In genomic region chr15:103371208-103371607, GRCm38 (mm10) we compare ENCODE assay signal across 16 mouse cellular contexts. TPM values are rescaled to one million over a fixed set of nuclear protein-coding genes. Genes with fewer than 3 reads are reported as not detected.
DNase-seq lines count a peak whose midpoint lies in the region; ATAC-seq and TF ChIP-seq lines count a peak whose summit lies in the region.
"Had no signal": no experiment of that assay in that cellular context is flagged by ENCODE, and none has a peak within 500 bp of the region (broad histone marks: within the 10 kb centered on the region; RNA-seq: fewer than 3 reads in every experiment).

No protein-coding gene starts in this region.

- no peak overlapping the region for H3K4me3 ChIP-seq in neural tube, embryonic 15.5 days (replicated peaks)
- no peak overlapping the region for H3K4me3 ChIP-seq in heart, embryonic 16.5 days (ENCODE audit: low read length)
- H3K4me3 ChIP-seq in left cerebral cortex, adult 2 months: no peak overlapping the region
- H3K4me3 ChIP-seq in liver, postnatal 0 days (ENCODE audit: low read depth, low read length): no peak overlapping the region
- H3K4me3 ChIP-seq: liver, embryonic 13.5 days had no signal

- H3K36me3 ChIP-seq in neural tube, embryonic 15.5 days: no peaks in the 10 kb centered on the region
- H3K36me3 ChIP-seq in heart, embryonic 16.5 days (ENCODE audit: control insufficient read depth, insufficient read depth): no peaks in the 10 kb centered on the region
- H3K36me3 ChIP-seq in liver, postnatal 0 days (replicated peaks; ENCODE audit: insufficient read depth, low read length): no peaks in the 10 kb centered on the region
- H3K36me3 ChIP-seq: liver, embryonic 13.5 days had no signal

- no peak overlapping the region for H3K9ac ChIP-seq in neural tube, embryonic 15.5 days (replicated peaks)
- H3K9ac ChIP-seq in heart, embryonic 16.5 days (ENCODE audit: low read length): no peak overlapping the region
- no peak overlapping the region for H3K9ac ChIP-seq in liver, postnatal 0 days (replicated peaks)
- H3K9ac ChIP-seq: liver, embryonic 13.5 days had no signal

- DNase-seq in embryo, embryonic 10 days (ENCODE audit: low spot score): peak; percentile 27
- DNase-seq in embryo, embryonic 9.5 days (ENCODE audit: extremely low spot score): no peak
- DNase-seq in neural tube, embryonic 10.5 days (ENCODE audit: extremely low spot score, low spot score): peak; percentile 41
- no peak for DNase-seq in spleen, postnatal 10 days (ENCODE audit: low spot score in 2 of 2)
- DNase-seq in left cerebral cortex, adult 2 months (ENCODE audit: extremely low spot score in 1 of 2, low spot score in 2 of 2): no peak
- DNase-seq in liver, postnatal 0 days: no peak
- DNase-seq: cerebellum, postnatal 14 days; liver, embryonic 13.5 days; thymus, postnatal 4 days had no signal

- TF ChIP-seq EP300 in liver, postnatal 0 days (IDR thresholded peaks at IDR 0.05; ENCODE audit: low read depth): no peak

- 41% methylated on average over 2 of the region's 2 CpGs for WGBS in neural tube, embryonic 15.5 days
- WGBS in heart, embryonic 16.5 days: 26% methylated on average over 2 of the region's 2 CpGs
- WGBS in liver, postnatal 0 days (ENCODE audit: insufficient replicate concordance): 36% methylated on average over 2 of the region's 2 CpGs

- intact Hi-C loops in left cerebral cortex, adult 2 months (cut with DNase I): no loop called here

- H3K4me2 ChIP-seq in neural tube, embryonic 15.5 days: no peak overlapping the region
- no peak overlapping the region for H3K4me2 ChIP-seq in heart, embryonic 16.5 days (ENCODE audit: low read depth, low read length)
- H3K4me2 ChIP-seq in liver, postnatal 0 days (ENCODE audit: low read depth, low read length): no peak overlapping the region
- H3K4me2 ChIP-seq: liver, embryonic 13.5 days had no signal

- peaks cover 9% of the 10 kb centered on the region for H3K4me1 ChIP-seq in neural tube, embryonic 15.5 days
- H3K4me1 ChIP-seq in heart, embryonic 16.5 days (ENCODE audit: control insufficient read depth, insufficient read depth, low read length): peaks cover 20% of the 10 kb centered on the region
- peaks cover 12% of the 10 kb centered on the region for H3K4me1 ChIP-seq in liver, postnatal 0 days (ENCODE audit: insufficient read depth)

- no peak overlapping the region for H3K27ac ChIP-seq in neural tube, embryonic 15.5 days (replicated peaks)
- H3K27ac ChIP-seq in heart, embryonic 16.5 days (ENCODE audit: low read length): peak overlapping the region; percentile 22
- no peak overlapping the region for H3K27ac ChIP-seq in left cerebral cortex, adult 2 months
- no peak overlapping the region for H3K27ac ChIP-seq in liver, postnatal 0 days (ENCODE audit: low read depth)
- H3K27ac ChIP-seq: liver, embryonic 13.5 days had no signal

- peaks cover 15% of the 10 kb centered on the region for H3K27me3 ChIP-seq in neural tube, embryonic 15.5 days (replicated peaks)
- no peaks in the 10 kb centered on the region for H3K27me3 ChIP-seq in heart, embryonic 16.5 days (ENCODE audit: control insufficient read depth, insufficient read depth, low read length)
- H3K27me3 ChIP-seq in liver, postnatal 0 days (ENCODE audit: insufficient read depth, low read length): no peaks in the 10 kb centered on the region

- TF ChIP-seq CTCF in left cerebral cortex, adult 2 months (IDR thresholded peaks at IDR 0.05): no peak
- no peak for TF ChIP-seq CTCF in liver, postnatal 0 days (IDR thresholded peaks at IDR 0.05; ENCODE audit: low read depth)

- no peak for ATAC-seq in neural tube, embryonic 15.5 days (ENCODE audit: low FRiP score)
- no peak for ATAC-seq in heart, embryonic 16.5 days (replicated peaks; ENCODE audit: extremely low read depth, insufficient read depth, low FRiP score)
- ATAC-seq in liver, postnatal 0 days: no peak
- ATAC-seq: activated CD4-positive, CD25-positive, alpha-beta regulatory T cell, adult 4 months had no signal

- H3K9me3 ChIP-seq in neural tube, embryonic 15.5 days (replicated peaks): no peaks in the 10 kb centered on the region
- H3K9me3 ChIP-seq in heart, embryonic 16.5 days (replicated peaks; ENCODE audit: control insufficient read depth, low read length): no peaks in the 10 kb centered on the region
- H3K9me3 ChIP-seq in liver, postnatal 0 days (ENCODE audit: low read length): no peaks in the 10 kb centered on the region
- H3K9me3 ChIP-seq: liver, embryonic 13.5 days; megakaryocyte, embryonic 14.5 days had no signal

RNA-seq across cellular contexts. Expression of gene Itga5, which starts 4.6 kb away (rescaled TPM):
- polyA plus RNA-seq in neural tube, embryonic 15.5 days (2015; fragmentation: Nextera tagmentation; extraction: Ambion mirVana): 7.2 and 12.7 TPM in 2 replicates
- polyA plus RNA-seq in heart, embryonic 16.5 days (2015; fragmentation: Nextera tagmentation; extraction: Ambion mirVana): 64.0 and 72.7 TPM in 2 replicates
- 1 to 10 TPM; 2.6 to 3.0 TPM for total RNA-seq in left cerebral cortex, adult 2 months (2021)
- polyA plus RNA-seq in liver, postnatal 0 days (2015; fragmentation: Nextera tagmentation; extraction: Ambion mirVana): 15.6 and 16.0 TPM in 2 replicates

RNA-seq across cellular contexts. Expression of gene Zfp385a, which starts 31.3 kb away (rescaled TPM):
- polyA plus RNA-seq in neural tube, embryonic 15.5 days (2015; fragmentation: Nextera tagmentation; extraction: Ambion mirVana): 18.6 and 19.9 TPM in 2 replicates
- 6.5 and 7.5 TPM in 2 replicates for polyA plus RNA-seq in heart, embryonic 16.5 days (2015; fragmentation: Nextera tagmentation; extraction: Ambion mirVana)
- total RNA-seq in left cerebral cortex, adult 2 months (2021): 10 to 100 TPM; 66.1 to 77.5 TPM
- polyA plus RNA-seq in liver, postnatal 0 days (2015; fragmentation: Nextera tagmentation; extraction: Ambion mirVana): 10.1 TPM in 2 replicates
- polyA plus RNA-seq: activated CD4-positive, CD25-positive, alpha-beta regulatory T cell, adult 4 months had no signal

RNA-seq across cellular contexts. Expression of gene Gtsf1, which starts 59.1 kb away (rescaled TPM):
- polyA plus RNA-seq in neural tube, embryonic 15.5 days (2015; fragmentation: Nextera tagmentation; extraction: Ambion mirVana): not detected in 2 replicates
- 15.3 and 18.5 TPM in 2 replicates for polyA plus RNA-seq in heart, embryonic 16.5 days (2015; fragmentation: Nextera tagmentation; extraction: Ambion mirVana)
- not detected for total RNA-seq in left cerebral cortex, adult 2 months (2021)
- polyA plus RNA-seq in liver, postnatal 0 days (2015; fragmentation: Nextera tagmentation; extraction: Ambion mirVana): not detected in 2 replicates
- total RNA-seq: granulocyte monocyte progenitor cell, adult 5-6 weeks had no signal
- polyA plus RNA-seq: activated CD4-positive, CD25-positive, alpha-beta regulatory T cell, adult 4 months; forebrain, embryonic 11.5 days; intestine, embryonic 14.5 days; liver, embryonic 13.5 days had no signal

Comparison
In these comparisons a context has a peak if more than half of its experiments do, and no peak if none do; other contexts are left out.
1. DNase-seq: peak in embryo, embryonic 10 days (single experiment) and neural tube, embryonic 10.5 days (single experiment); none in embryo, embryonic 9.5 days (single experiment), spleen, postnatal 10 days (0 of 2), left cerebral cortex, adult 2 months (0 of 2) and liver, postnatal 0 days (single experiment).
2. RNA of gene Gtsf1, which starts 59.1 kb away (polyA plus RNA-seq): 15.3 to 18.5 TPM in heart, embryonic 16.5 days; not detected in neural tube, embryonic 15.5 days and not detected in liver, postnatal 0 days; every median in the first group is over 10 times any median in the second.